Mouse (Mus musculus): Measurements from ENCODE around the gene Tomm5. TPM values are rescaled to one million over a fixed set of nuclear protein-coding genes. Genes with fewer than 3 reads are reported as not detected.
"Not testable (repeated sequence)": the region's sequence is repeated elsewhere in the genome, so short reads cannot be mapped to it uniquely, and the experiment has no call there.

The Tomm5 gene
- polyA plus RNA-seq, 1 experiment from 2014 or later, result 138 TPM

DNA sequence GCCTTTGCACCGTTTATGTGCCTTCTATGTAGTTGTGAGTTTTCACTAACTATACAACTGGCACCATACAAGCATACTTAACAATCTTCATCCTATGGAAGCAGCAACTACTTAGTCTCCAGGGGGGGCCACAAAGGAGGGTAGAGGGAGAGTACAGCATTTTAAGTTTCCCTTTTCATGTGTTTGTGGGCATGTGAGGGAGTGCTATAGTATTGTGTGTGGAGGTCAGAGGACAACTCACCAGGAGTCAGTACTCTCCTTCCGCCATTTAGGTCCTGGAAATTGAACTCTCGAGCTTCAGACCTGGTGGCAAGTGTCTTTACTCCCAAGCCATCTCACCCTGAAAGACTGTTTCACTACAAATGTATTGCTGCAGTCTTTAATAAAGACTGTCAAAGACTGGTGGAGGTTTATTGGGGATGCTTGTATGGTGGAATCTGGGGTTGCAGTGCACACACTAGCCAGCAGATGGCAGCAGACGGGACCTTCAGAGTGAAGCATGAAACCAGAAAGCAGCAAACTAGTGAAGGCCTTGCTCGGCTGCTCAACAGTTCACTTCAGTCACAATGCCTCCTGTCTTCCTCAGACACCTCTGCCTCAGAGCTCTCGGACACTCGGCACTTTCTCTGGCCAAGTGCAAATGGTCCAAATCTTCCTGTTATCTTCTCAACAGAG lies 10.6 kb downstream of the Tomm5 start:
- no peaks in the 10 kb centered on the region for H3K4me1 ChIP-seq
- no peaks in the 10 kb centered on the region for H3K9me3 ChIP-seq
- ATAC-seq (replicated peaks), result no peak
- H3K27ac ChIP-seq, result no peak overlapping the region
- no peak overlapping the region for H3K4me2 ChIP-seq
- no peaks in the 10 kb centered on the region for H3K36me3 ChIP-seq (replicated peaks)
- WGBS, result 24% methylated on average over 7 of the region's 7 CpGs
- no peak overlapping the region for H3K9ac ChIP-seq
- H3K4me3 ChIP-seq, result no peak overlapping the region
- H3K27me3 ChIP-seq (replicated peaks), result no peaks in the 10 kb centered on the region

DNA sequence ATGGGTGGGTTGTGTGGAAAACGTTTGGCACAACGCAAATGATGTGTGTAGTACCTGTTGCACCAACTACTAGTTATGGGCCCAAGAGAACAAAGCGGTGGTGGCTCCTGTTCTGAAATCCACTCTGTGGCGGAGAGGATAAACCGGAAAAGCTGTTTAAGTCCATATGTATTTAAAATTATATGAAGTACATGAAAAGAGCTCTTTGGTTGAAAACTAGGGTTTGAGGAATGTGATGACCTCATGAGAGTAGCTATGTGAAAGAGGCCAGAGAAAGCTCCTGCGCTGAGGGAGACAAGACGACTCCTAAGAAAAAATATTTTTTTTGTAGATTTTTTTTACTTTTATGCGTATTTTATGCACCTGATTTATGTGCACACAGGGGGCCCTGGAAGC lies 23.0 kb downstream of the Tomm5 start:
- no peak for ATAC-seq (replicated peaks)
- Histone ChIP-seq H3K9ac (peak overlapping the region; percentile 92; the same call in 1 of the 2 replicates), H3K36me3 (replicated peaks) (no peaks in the 10 kb centered on the region), H3K4me2 (peak overlapping the region; percentile 68), H3K4me1 (peaks cover 15% of the 10 kb centered on the region), H3K27ac (peak overlapping the region; percentile 85), H3K4me3 (peak overlapping the region; percentile 85), H3K27me3 (replicated peaks) (no peaks in the 10 kb centered on the region), H3K9me3 (no peaks in the 10 kb centered on the region)
- WGBS, result 39% methylated on average over 8 of the region's 8 CpGs

DNA sequence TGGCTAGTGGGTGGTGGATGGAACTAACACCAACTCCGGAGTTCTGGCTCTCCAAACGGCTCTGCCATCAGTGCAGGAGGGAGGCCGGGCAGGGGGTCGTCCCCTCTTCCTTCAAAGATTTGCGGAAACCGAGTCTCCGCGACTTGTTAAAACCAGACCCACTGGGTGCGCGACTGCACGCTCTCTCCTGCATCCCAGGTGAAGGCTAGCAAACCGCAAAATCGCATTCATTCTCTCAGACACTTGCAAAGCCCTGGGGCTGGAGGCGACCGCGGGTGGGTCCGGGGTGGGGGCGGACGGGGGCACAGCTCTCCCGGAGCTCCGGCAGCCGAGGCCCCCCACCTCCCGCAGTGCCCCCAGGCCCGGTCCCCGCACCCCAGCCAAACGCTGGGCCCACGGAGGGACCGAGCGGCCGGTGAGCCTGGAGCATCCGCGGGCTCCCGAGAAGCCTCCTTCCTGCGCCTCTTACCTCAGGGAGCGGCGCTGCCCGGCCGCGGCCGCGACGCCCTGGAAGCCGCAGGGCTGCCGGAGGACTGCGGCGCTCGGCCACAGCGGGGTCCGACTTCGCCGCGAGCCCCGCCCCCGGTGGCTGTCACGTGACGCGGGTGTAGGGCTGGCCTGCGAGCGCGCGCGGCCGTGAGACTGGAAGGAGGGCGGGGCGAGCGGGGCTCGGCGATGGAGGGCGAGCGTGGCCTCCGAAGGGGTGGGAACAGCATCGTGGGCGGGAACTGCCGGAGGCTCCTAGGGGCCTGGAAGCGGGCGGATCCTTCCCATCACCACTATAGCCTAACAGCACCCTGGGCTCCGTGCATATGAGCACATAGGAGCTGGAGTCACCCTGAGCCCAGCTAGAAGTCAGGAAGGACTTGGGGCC lies 23.7 kb downstream of the Tomm5 start, which contains the start of gene Fbxo10:
Gene Fbxo10, minus strand, starts transcription at position 584 of the 874 bp plus-strand sequence.
- H3K36me3 ChIP-seq (replicated peaks), result no peaks in the 10 kb centered on the region
- peak within 1 kb of the TSS; percentile 85 for H3K4me3 ChIP-seq
- no peaks in the 10 kb centered on the region for H3K27me3 ChIP-seq (replicated peaks)
- peaks cover 15% of the 10 kb centered on the region for H3K4me1 ChIP-seq
- no peaks in the 10 kb centered on the region for H3K9me3 ChIP-seq
- peak within 1 kb of the TSS; percentile 85 for H3K27ac ChIP-seq
- H3K4me2 ChIP-seq, result peak within 1 kb of the TSS; percentile 68
- H3K9ac ChIP-seq, result peak within 1 kb of the TSS; percentile 92
- ATAC-seq (replicated peaks), result peak; percentile 91
- under 1% methylated on average over 77 of the region's 77 CpGs for WGBS

DNA sequence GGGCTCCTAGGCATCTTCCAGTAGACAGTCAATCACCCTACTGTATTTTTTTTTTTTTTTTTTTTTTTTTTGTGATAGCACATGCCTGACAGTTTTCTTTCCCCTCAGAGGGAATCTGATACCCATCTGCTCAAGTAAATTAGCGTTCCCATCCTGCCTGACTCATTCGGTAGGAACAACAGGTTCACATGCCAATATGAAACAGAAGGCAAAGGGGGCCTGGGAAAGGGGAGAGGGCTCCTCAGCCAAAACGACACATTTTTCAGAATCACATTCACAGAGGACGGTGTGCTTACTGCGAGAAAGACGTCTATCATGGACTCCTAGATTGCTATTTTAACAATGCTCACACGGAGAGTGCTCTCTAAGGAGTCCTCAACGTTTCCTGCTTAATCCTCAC lies 24.4 kb downstream of the Tomm5 start:
- ATAC-seq (replicated peaks), result no peak
- Histone ChIP-seq H3K9ac (peak overlapping the region; percentile 92), H3K4me2 (peak overlapping the region; percentile 68), H3K4me1 (peaks cover 15% of the 10 kb centered on the region), H3K9me3 (no peaks in the 10 kb centered on the region), H3K27ac (peak overlapping the region; percentile 85), H3K27me3 (replicated peaks) (no peaks in the 10 kb centered on the region), H3K36me3 (replicated peaks) (0 out of 2 replicates have a peak, but pooled peaks cover 4% of the 10 kb centered on the region), H3K4me3 (peak overlapping the region; percentile 85)
- under 1% methylated on average over 8 of the region's 8 CpGs for WGBS

DNA sequence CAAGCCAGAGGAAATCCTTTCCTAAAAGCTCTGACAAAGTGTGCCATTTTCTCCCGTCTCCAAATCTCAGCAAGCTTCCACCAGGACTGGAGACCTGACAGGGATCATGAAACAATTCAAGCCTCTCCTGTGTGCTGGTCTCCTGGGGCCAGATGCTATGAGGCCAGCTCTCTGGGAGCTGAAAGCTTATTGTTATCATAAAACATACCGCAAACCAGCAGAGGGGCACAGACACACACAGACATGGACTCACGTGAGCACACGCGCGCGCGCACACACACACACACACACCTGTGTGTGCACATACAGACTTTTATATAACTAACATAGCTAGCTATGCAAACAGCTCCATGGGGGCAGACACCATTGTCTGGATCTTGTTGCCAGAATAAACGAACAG lies 25.0 kb downstream of the Tomm5 start:
- Histone ChIP-seq H3K9ac (peak overlapping the region; percentile 92), H3K27ac (peak overlapping the region; percentile 85), H3K4me3 (peak overlapping the region; percentile 85), H3K9me3 (no peaks in the 10 kb centered on the region), H3K4me2 (peak overlapping the region; percentile 68), H3K4me1 (peaks cover 15% of the 10 kb centered on the region), H3K27me3 (replicated peaks) (no peaks in the 10 kb centered on the region), H3K36me3 (replicated peaks) (0 out of 2 replicates have a peak, but pooled peaks cover 4% of the 10 kb centered on the region)
- ATAC-seq (replicated peaks), result no peak
- 53% methylated on average over 9 of the region's 9 CpGs for WGBS

DNA sequence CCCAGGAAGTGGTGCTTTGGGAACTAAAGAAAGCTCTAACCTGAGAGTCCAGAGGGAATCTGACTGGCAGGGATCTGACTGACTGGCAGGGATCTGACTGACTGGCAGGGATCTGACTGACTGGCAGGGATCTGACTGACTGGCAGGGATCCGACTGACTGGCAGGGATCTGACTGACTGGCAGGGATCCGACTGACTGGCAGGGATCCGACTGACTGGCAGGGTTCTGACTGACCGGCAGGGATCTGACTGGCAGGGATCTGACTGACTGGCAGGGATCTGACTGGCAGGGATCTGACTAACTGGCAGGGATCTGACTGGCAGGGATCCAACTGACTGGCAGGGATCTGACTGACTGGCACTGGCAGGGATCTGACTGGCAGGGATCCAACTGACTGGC lies 26.9 kb downstream of the Tomm5 start:
- not testable (repeated sequence) for H3K9ac ChIP-seq; H3K4me3 ChIP-seq; H3K36me3 ChIP-seq (replicated peaks); H3K27me3 ChIP-seq (replicated peaks); ATAC-seq (replicated peaks); H3K9me3 ChIP-seq; H3K27ac ChIP-seq; H3K4me2 ChIP-seq
- WGBS, result 86% methylated on average over 4 of the region's 4 CpGs
- H3K4me1 ChIP-seq, result peaks cover 15% of the 10 kb centered on the region

DNA sequence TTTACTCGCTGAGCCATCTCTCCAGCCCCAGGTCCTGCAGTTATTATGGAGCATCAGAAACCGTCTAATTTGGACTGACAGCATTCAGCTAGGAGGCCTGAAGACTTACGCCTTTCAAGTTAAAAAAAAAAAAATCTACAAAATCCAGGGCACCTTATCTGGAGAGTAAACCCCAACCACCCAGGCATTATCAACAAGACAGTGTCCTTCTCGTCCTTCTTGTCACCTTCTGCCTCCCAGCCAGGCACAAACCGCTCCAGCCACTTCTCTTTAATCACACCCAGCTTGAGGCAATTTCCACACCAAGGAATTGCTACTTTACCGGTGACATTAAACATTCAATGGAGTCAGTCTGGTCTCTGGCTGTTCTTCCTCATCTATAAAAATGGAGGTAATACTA lies 34.4 kb downstream of the Tomm5 start:
- no peaks in the 10 kb centered on the region for H3K27me3 ChIP-seq (replicated peaks)
- no peaks in the 10 kb centered on the region for H3K9me3 ChIP-seq
- H3K9ac ChIP-seq, result no peak overlapping the region
- H3K4me1 ChIP-seq, result no peaks in the 10 kb centered on the region
- H3K4me2 ChIP-seq, result no peak overlapping the region
- WGBS, result 79% methylated on average over 6 of the region's 6 CpGs
- no peak overlapping the region for H3K27ac ChIP-seq
- no peaks in the 10 kb centered on the region for H3K36me3 ChIP-seq (replicated peaks)
- H3K4me3 ChIP-seq, result no peak overlapping the region
- ATAC-seq (replicated peaks), result no peak

DNA sequence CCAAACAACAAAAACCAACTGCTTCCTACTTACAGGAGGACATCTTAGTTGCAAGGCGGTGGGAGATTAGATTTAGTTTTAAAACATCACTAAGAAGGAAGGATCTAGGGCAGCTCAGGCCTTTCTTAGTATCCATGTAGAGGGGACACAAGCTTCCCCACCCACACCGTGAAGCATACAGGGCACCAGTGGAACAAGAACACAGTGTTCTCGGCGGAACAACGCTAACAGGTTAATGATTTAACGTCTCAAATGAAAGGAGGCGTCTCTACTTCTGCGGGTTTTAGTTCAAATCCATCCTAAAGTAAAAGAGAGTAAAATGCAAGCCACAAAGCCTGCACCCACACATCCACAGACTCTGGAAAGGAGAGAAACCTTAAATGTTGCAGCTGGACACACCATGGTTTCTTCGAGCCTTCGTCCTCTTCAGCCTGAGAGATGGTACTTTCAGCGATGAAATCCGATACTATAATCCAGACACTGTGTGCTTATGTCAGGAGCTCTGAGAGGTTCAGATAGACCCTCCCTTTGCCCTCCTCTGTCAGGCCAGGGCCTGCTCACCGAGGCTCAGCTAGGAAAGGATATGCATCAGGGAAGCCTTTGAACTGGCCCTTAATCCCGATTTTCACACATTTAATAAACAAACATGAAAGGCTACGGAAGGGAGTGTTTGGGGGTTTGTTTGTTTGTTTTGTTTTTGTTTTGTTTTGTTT lies 35.5 kb downstream of the Tomm5 start:
- Histone ChIP-seq H3K4me2 (no peak overlapping the region), H3K9ac (no peak overlapping the region), H3K4me1 (no peaks in the 10 kb centered on the region), H3K9me3 (no peaks in the 10 kb centered on the region), H3K27me3 (replicated peaks) (no peaks in the 10 kb centered on the region), H3K27ac (no peak overlapping the region), H3K36me3 (replicated peaks) (no peaks in the 10 kb centered on the region), H3K4me3 (no peak overlapping the region)
- ATAC-seq (replicated peaks), result no peak
- 67% methylated on average over 15 of the region's 15 CpGs for WGBS

DNA sequence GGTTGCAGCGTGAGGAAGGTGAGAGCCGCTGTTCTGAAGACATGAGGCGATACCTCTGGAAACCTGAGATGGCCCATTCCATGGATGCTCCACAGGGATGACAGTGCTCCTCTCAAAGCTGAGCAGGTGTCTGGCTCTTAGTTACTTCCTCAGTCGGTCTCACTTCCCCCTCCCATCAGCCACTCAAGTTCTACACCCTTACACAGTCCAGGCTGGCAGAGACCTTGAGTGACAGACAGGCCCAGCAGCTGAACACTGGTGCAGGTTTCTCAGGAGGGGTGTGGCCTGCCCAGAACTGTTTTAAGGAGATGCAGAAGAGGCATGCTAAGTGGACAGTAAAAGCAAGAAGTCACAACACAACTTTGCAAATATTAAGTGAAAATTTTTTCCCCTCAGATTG lies 40.2 kb downstream of the Tomm5 start:
- Histone ChIP-seq H3K9ac (no peak overlapping the region), H3K36me3 (replicated peaks) (no peaks in the 10 kb centered on the region), H3K4me1 (no peaks in the 10 kb centered on the region), H3K4me3 (no peak overlapping the region), H3K9me3 (no peaks in the 10 kb centered on the region), H3K4me2 (no peak overlapping the region), H3K27ac (no peak overlapping the region), H3K27me3 (replicated peaks) (no peaks in the 10 kb centered on the region)
- 94% methylated on average over 4 of the region's 4 CpGs for WGBS
- no peak for ATAC-seq (replicated peaks)

DNA sequence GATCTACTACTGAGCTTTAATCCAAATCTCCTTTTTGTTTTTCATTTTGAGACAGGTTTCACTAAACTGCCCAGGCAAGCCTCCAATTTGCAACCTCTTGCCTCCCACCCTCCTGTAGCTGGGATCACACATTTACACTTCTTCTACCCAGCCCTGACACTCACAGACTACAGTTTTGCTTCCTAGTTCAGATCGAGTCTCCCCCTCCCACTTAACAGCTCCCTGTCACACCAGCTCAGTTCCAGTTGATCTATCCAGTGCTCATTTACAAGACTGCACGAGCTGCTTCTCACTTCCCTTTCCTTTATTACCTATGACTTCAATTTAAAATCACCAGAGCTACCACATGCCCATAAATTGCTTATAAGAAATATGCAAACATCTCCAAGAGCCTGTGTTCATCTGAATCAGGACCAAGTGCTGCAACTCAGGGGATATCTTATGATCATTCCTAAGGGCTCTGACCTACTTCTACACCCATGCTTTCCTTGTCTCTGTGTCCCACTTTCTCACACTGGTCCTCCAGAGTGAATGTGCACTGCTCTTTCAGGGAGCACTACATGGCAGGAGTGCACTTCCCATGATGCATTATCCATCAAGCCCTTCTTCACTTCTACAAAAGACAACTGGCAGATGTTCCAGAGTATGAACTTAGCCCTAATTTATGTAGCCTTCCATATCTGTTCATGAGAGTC lies 41.7 kb downstream of the Tomm5 start:
- Histone ChIP-seq H3K27me3 (replicated peaks) (no peaks in the 10 kb centered on the region), H3K4me3 (no peak overlapping the region), H3K36me3 (replicated peaks) (peaks cover 8% of the 10 kb centered on the region; the same call in 1 of the 2 replicates), H3K27ac (no peak overlapping the region), H3K9me3 (no peaks in the 10 kb centered on the region), H3K9ac (no peak overlapping the region), H3K4me2 (no peak overlapping the region), H3K4me1 (no peaks in the 10 kb centered on the region)
- no peak for ATAC-seq (replicated peaks)
- WGBS, result 30% methylated on average over 2 of the region's 2 CpGs

DNA sequence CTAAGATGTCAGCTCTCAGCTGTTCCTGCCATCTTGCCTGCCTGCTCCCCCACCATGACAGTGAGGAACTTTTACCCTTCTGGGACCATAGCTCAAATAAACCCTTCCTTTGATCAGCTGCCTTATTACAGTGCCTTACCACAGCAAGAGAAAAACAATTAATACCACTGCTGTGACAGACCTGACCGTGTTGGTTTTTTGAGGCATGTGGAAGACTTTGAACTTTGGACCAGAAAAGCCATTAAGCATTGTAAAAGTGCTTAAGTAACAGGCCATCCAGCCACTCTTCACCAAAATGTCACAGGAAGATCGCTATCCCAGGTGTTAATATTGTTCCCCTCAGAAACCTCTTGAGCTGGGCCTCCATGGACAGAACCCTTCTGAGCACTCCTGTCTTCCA lies 43.3 kb downstream of the Tomm5 start:
- H3K27ac ChIP-seq, result no peak overlapping the region
- no peaks in the 10 kb centered on the region for H3K27me3 ChIP-seq (replicated peaks)
- no peak overlapping the region for H3K4me3 ChIP-seq
- no peak overlapping the region for H3K4me2 ChIP-seq
- H3K36me3 ChIP-seq (replicated peaks), result peaks cover 14% of the 10 kb centered on the region; the same call in 1 of the 2 replicates
- no peaks in the 10 kb centered on the region for H3K4me1 ChIP-seq
- 91% methylated on average over 2 of the region's 2 CpGs for WGBS
- ATAC-seq (replicated peaks), result no peak
- H3K9ac ChIP-seq, result no peak overlapping the region
- no peaks in the 10 kb centered on the region for H3K9me3 ChIP-seq

DNA sequence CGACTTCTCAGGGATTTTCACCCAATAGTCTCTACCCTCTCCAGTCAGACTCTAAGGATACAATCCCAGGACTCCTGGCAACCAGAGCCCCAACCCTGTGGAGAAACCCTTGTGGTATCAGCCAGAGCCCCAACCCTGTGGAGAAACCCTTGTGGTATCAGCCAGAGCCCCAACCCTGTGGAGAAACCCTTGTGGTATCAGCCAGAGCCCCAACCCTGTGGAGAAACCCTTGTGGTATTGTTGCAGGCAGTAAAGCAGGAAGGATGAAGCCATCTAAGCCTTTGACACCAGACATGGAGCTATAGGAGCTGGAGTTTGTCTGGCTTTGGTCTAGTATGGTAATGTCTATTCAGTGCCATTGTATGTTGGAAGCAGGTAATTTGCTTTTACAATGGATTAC lies 44.1 kb downstream of the Tomm5 start:
- not testable (repeated sequence) for H3K9ac ChIP-seq; ATAC-seq (replicated peaks); H3K4me1 ChIP-seq; H3K27me3 ChIP-seq (replicated peaks); H3K9me3 ChIP-seq; H3K27ac ChIP-seq; H3K4me2 ChIP-seq; H3K4me3 ChIP-seq
- 70% methylated on average over 1 of the region's 1 CpGs for WGBS
- peaks cover 20% of the 10 kb centered on the region; the same call in 1 of the 2 replicates for H3K36me3 ChIP-seq (replicated peaks)
